Mouse (Mus musculus) heart, adult 2 months (tissue): ENCODE data around the gene Fam163a. TPM values are rescaled to one million over a fixed set of nuclear protein-coding genes. Genes with fewer than 3 reads are reported as not detected.

Experiments used
- DNase-seq, 2 experiments: peaks; one replicate each; pipeline ENCODE4 v3.0.0; 2021
- H3K27ac ChIP-seq: fragments of 200-600 bp; 2 replicates; pipeline ENCODE4 v1.8.1; 2022
- H3K27me3 ChIP-seq: fragments of 200-500 bp; 2 replicates; pipeline ENCODE4 v1.6.1; 2012; ENCODE audit warnings: mild to moderate bottlenecking, low read length, inconsistent platforms, mixed read lengths; ENCODE audit not compliant: control insufficient read depth, insufficient read depth
- H3K36me3 ChIP-seq: fragments of 200-500 bp; 2 replicates; pipeline ENCODE4 v1.6.1; 2012; ENCODE audit warnings: low read length, inconsistent platforms; ENCODE audit not compliant: control insufficient read depth, insufficient read depth
- H3K4me1 ChIP-seq: fragments of 200-500 bp; 2 replicates; pipeline ENCODE4 v1.6.1; 2011; ENCODE audit warnings: low read length; ENCODE audit not compliant: control insufficient read depth, insufficient read depth
- H3K4me3 ChIP-seq: fragments of 200-600 bp; 2 replicates; pipeline ENCODE4 v1.8.1; 2022
- H3K79me2 ChIP-seq: fragments of 200-500 bp; replicated peaks from 2 replicates; pipeline ENCODE4 v1.6.1; 2012; ENCODE audit warnings: mild to moderate bottlenecking, inconsistent platforms, low read length, moderate library complexity, mixed read lengths; ENCODE audit not compliant: control insufficient read depth, insufficient read depth
- H3K9ac ChIP-seq: fragments of 200-500 bp; 2 replicates; pipeline ENCODE4 v1.6.1; 2012; ENCODE audit warnings: low read depth, mild to moderate bottlenecking, control low read depth, inconsistent platforms, low read length, mixed read lengths
- CTCF ChIP-seq: fragments of 200-600 bp; IDR thresholded peaks from 2 replicates; pipeline ENCODE4 v1.8.1; 2022; ENCODE audit warnings: antibody characterized with exemption, mild to moderate bottlenecking, moderate library complexity
- EP300 ChIP-seq: fragments of 200-500 bp; IDR thresholded peaks from 2 replicates; pipeline ENCODE4 v1.6.1; 2011; ENCODE audit warnings: low read depth, low read length, control low read depth; ENCODE audit not compliant: insufficient read depth
- POLR2A ChIP-seq: fragments of 200-500 bp; IDR thresholded peaks from 2 replicates; pipeline ENCODE4 v1.6.1; 2011; ENCODE audit warnings: mild to moderate bottlenecking, low read depth, low read length, control low read depth; ENCODE audit not compliant: insufficient read depth
- whole genome bisulfite sequencing: fragments of 180-500 bp; shearing (Covaris S2); methylation state at CpG from one replicate; pipeline ENCODE4 v1.1.7; 2018; 5-methylcytosine and 5-hydroxymethylcytosine counted together
- intact Hi-C: fragments of 180-260 bp; cut with DNase I; formaldehyde crosslinking; loops from one replicate; pipeline ENCODE4 v1.15.1; 2025
- polyA plus RNA-seq: library from polyadenylated mRNA; depleted of rRNA; stranded (reverse); fragments of >200 nt; gene quantifications from 2 replicates; pipeline ENCODE4 v1.2.3, GENCODE M21; 2012
- total RNA-seq, 2 experiments: library from RNA; stranded (reverse); gene quantifications; 2 replicates each; pipeline ENCODE4 v1.2.3; 2021

Gene Fam163a
- total and polyA plus RNA-seq, 3 experiments: 0.23 TPM; not detected in 2

GRCm38 (mm10) chr1:156193292-156193691, 11.5 kb downstream of the Fam163a start:
- Histone ChIP-seq H3K27me3 (no peaks in the 10 kb centered on the region), H3K9ac (no peak overlapping the region), H3K4me3 (no peak overlapping the region), H3K79me2 (no peaks in the 10 kb centered on the region), H3K27ac (no peak overlapping the region), H3K4me1 (no peaks in the 10 kb centered on the region), H3K36me3 (no peaks in the 10 kb centered on the region)
- intact Hi-C loops: no loop called here
- WGBS: 90% methylated on average over 7 of the region's 7 CpGs
- DNase-seq: no peak
- TF ChIP-seq POLR2A (no peak), EP300 (no peak), CTCF (no peak)

DNA sequence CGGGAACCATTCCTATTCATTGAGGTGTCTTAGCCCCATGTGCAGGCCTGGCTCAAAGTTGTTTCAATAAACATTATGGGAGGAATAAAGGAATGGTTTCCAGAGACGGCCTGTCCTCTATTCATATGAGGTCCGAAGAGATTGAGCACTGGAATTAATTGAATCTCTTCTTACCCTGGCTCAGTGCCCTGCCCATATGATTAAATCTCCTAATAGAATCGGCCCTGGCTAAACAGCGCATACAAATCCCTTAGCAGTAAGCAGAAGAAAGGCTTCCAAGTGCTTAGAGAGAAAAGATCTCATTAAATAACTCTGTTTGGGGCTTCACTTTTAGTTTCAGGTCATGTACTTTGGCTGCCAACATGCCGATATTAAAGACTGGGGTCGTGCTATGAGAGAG, 12.0 kb downstream of the Fam163a start:
- Histone ChIP-seq H3K9ac (no peak overlapping the region), H3K79me2 (no peaks in the 10 kb centered on the region), H3K4me3 (no peak overlapping the region), H3K27me3 (no peaks in the 10 kb centered on the region), H3K36me3 (no peaks in the 10 kb centered on the region), H3K27ac (no peak overlapping the region), H3K4me1 (no peaks in the 10 kb centered on the region)
- TF ChIP-seq POLR2A (no peak), EP300 (no peak), CTCF (no peak)
- no peak for DNase-seq
- WGBS: 86% methylated on average over 7 of the region's 7 CpGs
- intact Hi-C loops: no loop called here

DNA sequence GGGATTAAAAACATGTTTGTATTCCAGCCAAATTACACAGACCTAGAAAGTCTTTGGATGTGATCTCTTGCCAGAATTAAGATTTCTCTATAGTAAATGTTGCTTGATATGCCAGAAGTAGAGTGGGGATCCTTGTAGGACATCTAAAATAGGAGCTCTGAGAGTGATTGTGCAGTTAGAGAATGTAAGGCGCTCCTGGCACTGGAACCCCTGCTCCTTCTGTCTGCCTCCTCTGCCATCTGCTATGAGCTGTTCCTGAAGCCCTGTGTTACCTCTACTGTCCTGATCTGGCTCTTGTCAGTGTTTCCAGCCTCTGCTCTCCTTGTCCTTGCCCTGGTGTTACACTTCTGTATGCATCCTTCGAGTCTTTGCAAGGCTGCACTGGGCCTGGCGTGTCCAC, 18.2 kb downstream of the Fam163a start:
- no peaks in the 10 kb centered on the region for H3K27me3 ChIP-seq
- no peak overlapping the region for H3K4me3 ChIP-seq
- DNase-seq: no peak
- intact Hi-C loops: no loop called here
- H3K79me2 ChIP-seq: no peaks in the 10 kb centered on the region
- H3K4me1 ChIP-seq: no peaks in the 10 kb centered on the region; the same call in 1 of the 2 replicates
- TF ChIP-seq POLR2A (no peak), CTCF (no peak), EP300 (no peak)
- H3K9ac ChIP-seq: no peak overlapping the region
- 86% methylated on average over 3 of the region's 3 CpGs for WGBS
- H3K36me3 ChIP-seq: no peaks in the 10 kb centered on the region
- no peak overlapping the region for H3K27ac ChIP-seq

DNA sequence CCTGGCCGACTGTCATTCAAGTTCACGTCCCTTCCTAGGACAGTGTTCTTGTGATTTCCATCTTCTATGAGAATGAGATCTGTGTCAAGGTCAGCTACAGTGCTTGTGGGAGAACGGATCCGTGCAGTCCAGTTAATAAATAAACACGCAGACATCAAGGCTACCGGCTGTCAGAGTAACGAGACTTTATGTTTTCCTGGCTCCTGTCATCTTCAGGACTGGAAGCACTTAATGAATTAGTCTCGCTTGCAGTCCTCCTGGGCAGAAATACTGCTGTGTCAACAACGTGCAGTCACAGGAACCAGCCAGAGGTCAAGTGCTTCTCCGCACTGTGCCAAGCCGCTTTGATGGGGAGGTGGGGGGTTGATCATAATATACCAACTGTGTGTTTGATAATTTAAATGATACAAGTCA, 20.7 kb downstream of the Fam163a start:
- WGBS: 23% methylated on average over 11 of the region's 11 CpGs
- Histone ChIP-seq H3K79me2 (no peaks in the 10 kb centered on the region), H3K27ac (no peak overlapping the region), H3K4me3 (no peak overlapping the region), H3K36me3 (no peaks in the 10 kb centered on the region), H3K4me1 (no peaks in the 10 kb centered on the region; the same call in 1 of the 2 replicates), H3K9ac (no peak overlapping the region), H3K27me3 (no peaks in the 10 kb centered on the region)
- TF ChIP-seq POLR2A (no peak), CTCF (no peak), EP300 (no peak)
- DNase-seq: no peak
- intact Hi-C loops: no loop called here

DNA sequence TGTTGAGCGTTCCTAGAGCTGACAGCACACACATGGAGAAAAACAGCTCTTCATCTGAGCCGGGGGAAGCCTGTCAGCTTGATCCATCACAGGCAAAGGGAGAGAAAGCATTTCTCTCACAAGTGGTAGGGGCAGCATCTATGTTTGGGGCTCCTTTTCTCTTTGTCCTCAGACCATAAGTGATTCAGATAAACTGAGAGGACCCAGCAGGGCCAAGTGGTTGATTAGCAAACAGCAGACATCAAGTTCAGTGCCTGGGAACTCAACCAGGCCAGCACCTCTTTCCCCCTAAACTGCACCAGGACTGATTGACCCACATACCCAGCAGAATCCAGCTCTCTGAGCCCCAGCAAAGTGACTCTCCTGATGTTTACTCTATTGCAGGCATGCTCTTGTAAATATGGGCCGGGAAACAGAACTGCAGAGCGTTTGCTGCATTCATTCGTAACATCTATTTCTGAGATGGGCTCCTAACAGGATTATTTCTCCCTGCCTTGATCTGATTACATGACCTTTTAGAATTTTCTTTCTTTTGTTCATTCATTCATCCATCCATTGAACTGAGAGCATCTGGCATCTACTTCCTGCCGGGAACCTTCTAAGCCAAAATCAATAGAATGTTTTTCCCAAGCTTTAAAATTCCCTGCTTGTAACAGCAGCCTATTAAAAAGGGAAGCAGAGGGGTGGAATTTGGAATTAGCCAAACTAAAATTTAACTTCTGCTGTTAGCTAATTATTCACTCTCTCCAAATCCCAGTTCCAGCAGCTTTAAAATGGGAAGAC, 21.5 kb downstream of the Fam163a start:
- WGBS: 63% methylated on average over 6 of the region's 6 CpGs
- no peaks in the 10 kb centered on the region for H3K79me2 ChIP-seq
- intact Hi-C loops: no loop called here
- H3K4me3 ChIP-seq: no peak overlapping the region
- no peak overlapping the region for H3K9ac ChIP-seq
- no peaks in the 10 kb centered on the region for H3K36me3 ChIP-seq
- no peak for DNase-seq
- TF ChIP-seq CTCF (no peak), POLR2A (no peak), EP300 (no peak)
- no peaks in the 10 kb centered on the region; the same call in 1 of the 2 replicates for H3K4me1 ChIP-seq
- no peaks in the 10 kb centered on the region for H3K27me3 ChIP-seq
- no peak overlapping the region for H3K27ac ChIP-seq

DNA sequence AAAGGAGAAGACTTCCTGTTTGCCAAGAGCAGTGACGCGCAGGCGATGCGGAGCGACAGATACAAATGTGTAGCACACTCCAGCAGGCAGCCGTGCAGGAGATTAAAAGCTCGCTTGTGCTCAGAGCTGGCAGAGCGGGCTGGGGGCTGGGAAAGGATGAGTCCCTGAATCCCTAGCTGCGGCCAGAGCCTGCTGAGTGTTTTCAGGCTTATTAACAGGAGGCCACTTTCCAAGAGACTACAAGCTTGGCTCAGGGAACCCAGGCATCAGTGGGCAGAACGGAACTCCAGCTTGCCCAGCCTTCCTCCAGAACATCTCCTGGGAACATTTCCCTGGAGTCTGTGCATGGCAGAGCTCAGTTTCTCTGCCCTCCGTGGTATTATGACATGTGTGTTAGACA, 25.0 kb downstream of the Fam163a start:
- DNase-seq: no peak
- Histone ChIP-seq H3K9ac (no peak overlapping the region), H3K4me3 (no peak overlapping the region), H3K79me2 (no peaks in the 10 kb centered on the region), H3K27me3 (no peaks in the 10 kb centered on the region), H3K36me3 (no peaks in the 10 kb centered on the region), H3K27ac (no peak overlapping the region), H3K4me1 (no peaks in the 10 kb centered on the region; the same call in 1 of the 2 replicates)
- TF ChIP-seq CTCF (no peak), EP300 (no peak), POLR2A (no peak)
- intact Hi-C loops: no loop called here
- 20% methylated on average over 11 of the region's 11 CpGs for WGBS
